Mouse (Mus musculus): ENCODE results near the gene Wdr25. TPM values are rescaled to one million over a fixed set of nuclear protein-coding genes. Genes with fewer than 3 reads are reported as not detected.

The Wdr25 gene
- polyA plus RNA-seq, 1 experiment = 5.5 TPM

GRCm38 (mm10) chr12:108971446-108971845, 78.0 kb downstream of the Wdr25 start:
- 60% methylated on average over 9 of the region's 9 CpGs for WGBS
- DNase-seq (ENCODE audit: low read depth, low spot score) = no peak

GRCm38 (mm10) chr12:108972234-108972633, 78.8 kb downstream of the Wdr25 start:
- 35% methylated on average over 14 of the region's 14 CpGs for WGBS
- no peak for DNase-seq (ENCODE audit: low read depth, low spot score)

GRCm38 (mm10) chr12:108979977-108980376, 86.5 kb downstream of the Wdr25 start:
- no peak for DNase-seq (ENCODE audit: low read depth, low spot score)
- 52% methylated on average over 10 of the region's 10 CpGs for WGBS

- DNase-seq (ENCODE audit: low read depth, low spot score) = no peak
- 88% methylated on average over 14 of the region's 14 CpGs for WGBS
Observed at GRCm38 (mm10) chr12:108981941-108982683, 88.7 kb downstream of the Wdr25 start.

GRCm38 (mm10) chr12:108982684-108982960, 89.2 kb downstream of the Wdr25 start:
- 92% methylated on average over 6 of the region's 6 CpGs for WGBS
- no peak for DNase-seq (ENCODE audit: low read depth, low spot score)

GRCm38 (mm10) chr12:108983496-108983895, 90.1 kb downstream of the Wdr25 start:
- DNase-seq (ENCODE audit: low read depth, low spot score) = no peak
- WGBS = 87% methylated on average over 6 of the region's 6 CpGs

- no peak for DNase-seq (ENCODE audit: low read depth, low spot score)
- 39% methylated on average over 8 of the region's 8 CpGs for WGBS
Observed at GRCm38 (mm10) chr12:108984471-108984870, 91.0 kb downstream of the Wdr25 start.

- no peak for DNase-seq (ENCODE audit: low read depth, low spot score)
- 86% methylated on average over 6 of the region's 6 CpGs for WGBS
Observed at GRCm38 (mm10) chr12:108985025-108985424, 91.6 kb downstream of the Wdr25 start.

- 94% methylated on average over 9 of the region's 9 CpGs for WGBS
- DNase-seq (ENCODE audit: low read depth, low spot score) = no peak
Observed at GRCm38 (mm10) chr12:108987448-108987847, 94.0 kb downstream of the Wdr25 start.

- no peak for DNase-seq (ENCODE audit: low read depth, low spot score)
Observed at GRCm38 (mm10) chr12:108990425-108990824, 97.0 kb downstream of the Wdr25 start.

GRCm38 (mm10) chr12:108993046-108993445, 99.6 kb downstream of the Wdr25 start:
- no peak for DNase-seq (ENCODE audit: low read depth, low spot score)
- WGBS = 64% methylated on average over 2 of the region's 2 CpGs

More at GRCm38 (mm10) chr12:108990425-108990824, 97.0 kb downstream of the Wdr25 start:
- 61% methylated on average over 9 of the region's 9 CpGs for WGBS

- 8% methylated on average over 19 of the region's 19 CpGs for WGBS
- no peak for DNase-seq (ENCODE audit: low read depth, low spot score)
Observed at GRCm38 (mm10) chr12:108994436-108995031, 101.1 kb downstream of the Wdr25 start.

GRCm38 (mm10) chr12:108995976-108996636, 102.7 kb downstream of the Wdr25 start:
- WGBS = 81% methylated on average over 12 of the region's 12 CpGs
- no peak for DNase-seq (ENCODE audit: low read depth, low spot score)

GRCm38 (mm10) chr12:108997249-108997648, 103.8 kb downstream of the Wdr25 start:
- no peak for DNase-seq (ENCODE audit: low read depth, low spot score)
- 90% methylated on average over 8 of the region's 8 CpGs for WGBS

GRCm38 (mm10) chr12:109002978-109003377, 109.5 kb downstream of the Wdr25 start:
- WGBS = 40% methylated on average over 7 of the region's 7 CpGs

GRCm38 (mm10) chr12:109010070-109010649, 116.7 kb downstream of the Wdr25 start:
- no peak for DNase-seq (ENCODE audit: low read depth, low spot score)
- 86% methylated on average over 18 of the region's 18 CpGs for WGBS

More at GRCm38 (mm10) chr12:109002978-109003377, 109.5 kb downstream of the Wdr25 start:
- no peak for DNase-seq (ENCODE audit: low read depth, low spot score)

- WGBS = 25% methylated on average over 10 of the region's 10 CpGs
Observed at GRCm38 (mm10) chr12:109022181-109022691, 128.8 kb downstream of the Wdr25 start.

GRCm38 (mm10) chr12:109022966-109023365, 129.5 kb downstream of the Wdr25 start:
- WGBS = 89% methylated on average over 5 of the region's 5 CpGs
- no peak for DNase-seq (ENCODE audit: low read depth, low spot score)

More at GRCm38 (mm10) chr12:109022181-109022691, 128.8 kb downstream of the Wdr25 start:
- no peak for DNase-seq (ENCODE audit: low read depth, low spot score)

- 82% methylated on average over 9 of the region's 9 CpGs for WGBS
- DNase-seq (ENCODE audit: low read depth, low spot score) = no peak
Observed at GRCm38 (mm10) chr12:109023780-109024179, 130.3 kb downstream of the Wdr25 start.

GRCm38 (mm10) chr12:109037026-109037425, 143.6 kb downstream of the Wdr25 start:
- no peak for DNase-seq (ENCODE audit: low read depth, low spot score)
- WGBS = 70% methylated on average over 2 of the region's 2 CpGs
